Mouse (Mus musculus) MN1 (cell line): Measurements from ENCODE around the gene U2af1.
A peak's percentile ranks its signal among the peaks of the same experiment; 100 is the strongest.

Experiments
- DNase-seq: peaks from one replicate; pipeline ENCODE4 v3.0.0-alpha.2; 2016; ENCODE audit warnings: low spot score

The U2af1 gene

DNA sequence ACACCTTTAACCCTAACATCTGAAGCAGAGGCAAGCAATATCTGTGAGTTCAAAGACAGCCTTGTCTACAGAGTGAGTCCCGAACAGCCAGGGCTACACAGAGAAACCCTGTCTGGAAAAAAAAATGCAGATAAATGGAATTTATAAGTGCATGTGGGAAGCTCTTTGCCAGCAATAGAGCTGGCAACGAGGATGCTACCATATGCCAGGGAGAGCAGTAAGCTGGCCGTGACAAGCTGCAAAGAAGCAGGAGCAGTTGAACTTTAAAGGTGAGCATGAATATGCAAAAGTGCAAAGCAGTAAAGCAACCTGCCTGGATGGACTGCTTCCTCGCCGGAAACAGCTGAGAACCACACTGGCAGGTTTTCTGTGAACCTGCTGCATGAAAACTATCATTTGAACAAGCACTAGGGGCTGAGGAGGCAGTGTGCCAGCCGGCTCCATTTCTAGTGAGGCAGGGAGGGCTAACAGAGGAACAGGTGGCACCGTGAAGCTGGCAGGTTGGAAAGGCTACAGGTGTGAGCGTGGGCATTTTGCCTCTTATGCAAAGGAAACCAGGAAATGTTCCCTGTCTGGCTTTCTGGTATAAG lies 2.1 kb upstream of the U2af1 start:
- no peak for DNase-seq

DNA sequence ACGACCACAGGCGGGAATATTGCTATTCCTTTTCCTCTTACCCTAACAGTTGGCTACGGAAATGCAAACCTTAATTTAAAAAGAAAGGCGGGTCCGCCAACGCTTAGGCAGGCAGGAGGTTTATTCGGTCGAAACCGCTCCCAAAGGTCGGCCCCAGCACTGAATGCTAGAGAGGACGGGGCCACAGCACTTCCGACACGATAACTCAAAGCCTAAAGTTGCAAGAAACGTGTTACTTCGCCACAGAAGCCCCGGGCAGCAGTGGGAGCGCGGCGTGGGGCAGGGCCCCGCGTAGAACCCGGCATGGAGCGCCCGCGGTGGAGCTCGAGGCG lies 590 bp downstream of the U2af1 start:
- peak; percentile 32 for DNase-seq

DNA sequence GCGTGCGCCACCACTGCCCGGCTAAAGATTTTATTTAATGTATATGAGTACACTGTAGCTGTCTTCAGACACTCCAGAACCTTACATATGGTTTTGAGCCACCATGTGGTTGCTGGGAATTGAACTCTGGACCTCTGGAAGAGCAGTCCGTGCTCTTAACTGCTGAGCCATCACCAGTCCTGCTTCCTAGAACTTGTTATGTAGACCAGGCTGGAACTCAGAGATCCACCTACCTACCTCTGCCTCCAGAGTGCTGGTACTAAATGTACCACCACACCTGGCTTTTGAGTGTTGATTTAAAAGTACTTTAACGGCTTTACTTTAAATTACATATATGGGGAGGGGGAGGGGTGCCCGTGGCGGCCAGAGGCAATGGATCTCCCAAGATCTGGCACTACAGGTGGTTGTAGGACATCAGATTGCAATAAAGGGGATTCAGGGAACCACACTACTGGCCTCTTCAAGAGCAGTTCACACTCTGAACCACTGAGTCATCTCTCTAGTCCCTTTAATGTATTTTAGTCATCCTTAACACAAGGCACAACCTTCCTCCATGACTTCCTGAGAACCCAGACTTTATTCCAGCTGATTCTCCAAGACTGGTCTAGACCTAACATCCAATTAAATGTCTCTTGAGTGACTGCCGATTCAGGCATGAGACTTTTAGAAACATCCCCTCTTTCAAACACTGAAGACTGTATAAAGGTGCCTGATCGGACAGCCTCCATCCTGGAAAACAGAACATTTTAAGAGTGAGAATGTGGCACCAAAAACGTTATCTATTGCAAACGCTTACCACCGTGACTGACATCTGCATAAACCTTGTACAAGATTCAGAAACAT lies 1.3 kb downstream of the U2af1 start:
- DNase-seq, result peak; percentile 34

DNA sequence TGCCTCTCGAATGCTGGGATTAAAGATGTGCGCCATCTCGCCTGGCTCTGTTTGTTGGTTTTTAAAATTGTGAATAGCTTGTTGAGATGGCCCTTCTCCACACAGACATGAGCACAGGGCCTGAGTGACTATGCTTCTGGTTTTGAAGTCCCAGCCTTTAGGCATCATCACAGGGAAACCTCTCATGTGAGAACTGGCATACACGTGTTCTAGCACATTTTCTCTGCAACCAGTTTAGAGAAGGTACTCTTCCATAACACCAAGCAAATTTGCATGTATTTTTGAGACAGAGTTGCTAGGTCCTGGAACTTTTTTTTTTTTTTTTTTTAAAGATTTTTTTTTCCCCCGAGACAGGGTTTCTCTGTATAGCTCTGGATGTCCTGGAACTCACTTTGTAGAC lies 2.0 kb downstream of the U2af1 start:
- DNase-seq, result no peak

DNA sequence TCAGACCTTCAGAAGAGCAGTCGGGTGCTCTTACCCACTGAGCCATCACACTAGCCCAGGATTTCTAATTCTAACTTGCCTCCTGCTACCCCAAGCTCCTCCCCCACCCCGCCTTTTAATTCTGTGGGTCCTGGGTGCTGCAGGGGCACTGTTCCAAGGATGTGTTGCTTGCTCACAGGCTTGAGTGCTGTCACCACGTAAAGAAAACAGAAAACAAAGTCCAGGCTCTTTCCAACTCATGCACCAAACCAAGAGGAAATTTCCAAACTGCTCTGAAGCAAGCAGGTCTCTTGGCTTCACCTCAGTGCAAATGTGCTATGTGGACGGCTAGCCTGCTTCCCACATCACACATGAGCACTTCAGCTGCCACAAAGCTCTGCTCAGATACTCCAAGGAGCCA lies 3.3 kb downstream of the U2af1 start:
- DNase-seq, result peak; percentile 64

DNA sequence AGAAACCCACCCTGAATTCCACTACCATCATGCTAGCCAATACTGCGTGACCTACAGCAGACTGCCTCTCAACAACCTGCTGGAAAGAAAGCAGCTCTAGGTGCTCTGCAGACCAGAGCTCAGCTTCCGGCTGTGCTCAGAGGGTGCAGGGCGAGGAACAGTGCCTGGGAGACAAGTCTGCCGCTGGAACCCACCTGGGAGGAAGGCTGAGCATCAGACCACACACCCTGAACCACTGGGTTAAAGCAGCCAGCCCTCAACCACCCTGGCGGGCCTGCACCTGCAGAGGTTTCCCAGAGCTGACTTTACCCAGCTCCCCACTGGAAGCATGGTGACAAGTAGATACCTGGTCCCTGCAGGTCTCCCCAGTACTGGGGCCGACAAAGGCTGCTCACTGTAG lies 5.4 kb downstream of the U2af1 start:
- DNase-seq, result no peak

DNA sequence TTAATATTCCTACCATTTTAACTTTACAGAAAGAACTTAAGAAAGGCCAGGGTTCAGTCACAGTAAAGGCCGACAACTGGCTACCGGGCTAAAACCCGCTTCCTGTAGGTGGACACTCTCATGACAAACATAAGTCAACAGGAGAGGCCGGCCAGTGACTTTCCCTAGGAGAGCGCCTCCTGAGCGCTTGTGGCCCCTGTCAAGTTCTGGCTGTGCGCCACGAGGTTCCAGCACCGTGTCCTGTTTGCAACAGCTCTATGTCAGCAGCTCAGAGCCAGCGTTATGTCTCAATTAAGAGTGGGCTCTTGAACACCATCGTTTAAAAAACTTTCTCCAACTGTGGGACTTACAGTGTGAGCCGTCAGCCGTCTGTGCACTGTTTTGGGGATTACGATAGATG lies 6.5 kb downstream of the U2af1 start:
- DNase-seq, result no peak

DNA sequence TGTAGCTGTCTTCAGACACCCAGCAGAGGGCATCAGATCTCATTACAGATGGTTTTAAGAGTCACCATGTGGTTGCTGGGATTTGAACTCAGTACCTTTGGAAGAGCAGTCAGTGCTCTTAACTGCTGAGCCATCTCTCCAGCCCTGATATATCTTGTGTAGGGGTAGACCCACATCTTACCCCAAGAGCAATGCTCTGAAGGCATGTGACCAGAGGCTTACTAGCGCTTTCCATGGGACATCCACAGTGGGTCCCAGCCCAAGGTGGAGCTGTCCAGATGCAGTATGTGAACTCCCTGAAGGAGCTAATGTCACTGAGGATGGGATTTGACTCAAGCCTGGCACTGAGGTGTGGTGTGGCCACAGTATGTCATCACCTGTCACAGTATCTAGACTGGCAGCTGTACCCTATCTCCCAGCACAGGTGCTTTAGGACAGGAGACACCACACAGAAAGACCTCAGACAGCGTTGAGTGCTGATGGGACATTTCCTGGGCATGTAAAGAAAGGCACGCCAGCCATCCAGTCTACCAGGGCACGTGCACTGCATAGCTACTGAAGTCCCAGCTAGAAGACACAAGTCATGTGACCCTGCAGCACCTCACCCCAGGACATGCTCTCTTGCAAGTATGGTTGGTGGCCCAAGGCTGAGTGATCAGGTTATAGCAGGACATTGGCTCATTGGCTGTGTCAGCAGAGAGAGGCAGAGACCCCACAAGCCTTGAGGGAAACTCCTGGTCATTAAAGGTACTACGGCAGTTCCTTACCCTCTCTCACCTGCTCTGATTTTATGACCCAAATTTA lies 12.3 kb downstream of the U2af1 start:
- no peak for DNase-seq

DNA sequence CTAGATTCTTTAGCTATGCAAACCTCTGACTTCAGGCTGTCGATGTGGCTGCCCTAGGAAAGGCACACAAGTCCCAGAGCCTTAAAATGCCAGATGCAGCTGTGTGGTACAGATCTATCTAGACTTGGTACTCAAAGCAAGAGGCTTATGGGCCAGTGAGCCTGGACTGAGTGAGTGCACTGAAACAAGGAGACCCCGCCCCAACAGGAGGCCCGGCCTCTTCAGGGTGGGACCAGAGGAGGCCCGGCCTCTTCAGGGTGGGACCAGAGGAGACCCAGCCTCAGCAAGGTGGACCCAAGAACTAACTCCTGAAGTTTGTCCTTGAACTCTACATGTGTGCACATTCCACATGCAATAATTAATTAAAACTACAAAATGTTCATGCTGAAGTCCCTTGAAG lies 15.8 kb downstream of the U2af1 start:
- DNase-seq, result no peak

DNA sequence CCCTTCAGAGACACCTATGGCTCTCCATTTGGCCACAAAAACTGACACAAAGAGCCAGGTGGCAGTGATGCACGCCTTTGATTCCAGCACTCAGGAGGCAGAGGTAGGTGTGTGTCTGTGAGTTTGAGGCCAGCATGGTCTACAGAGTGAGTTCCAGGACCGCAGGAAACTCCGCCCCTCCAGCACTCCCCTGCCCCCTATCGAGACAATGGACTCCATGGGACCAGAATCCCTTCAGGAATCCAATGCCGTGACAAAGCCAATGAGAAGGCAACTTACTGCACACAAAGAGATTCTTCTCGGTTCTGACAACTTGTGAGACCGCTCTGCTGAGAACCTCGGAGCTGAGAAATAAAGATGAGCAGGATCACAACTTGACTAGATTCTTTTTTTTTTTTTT lies 16.4 kb downstream of the U2af1 start:
- DNase-seq, result no peak

DNA sequence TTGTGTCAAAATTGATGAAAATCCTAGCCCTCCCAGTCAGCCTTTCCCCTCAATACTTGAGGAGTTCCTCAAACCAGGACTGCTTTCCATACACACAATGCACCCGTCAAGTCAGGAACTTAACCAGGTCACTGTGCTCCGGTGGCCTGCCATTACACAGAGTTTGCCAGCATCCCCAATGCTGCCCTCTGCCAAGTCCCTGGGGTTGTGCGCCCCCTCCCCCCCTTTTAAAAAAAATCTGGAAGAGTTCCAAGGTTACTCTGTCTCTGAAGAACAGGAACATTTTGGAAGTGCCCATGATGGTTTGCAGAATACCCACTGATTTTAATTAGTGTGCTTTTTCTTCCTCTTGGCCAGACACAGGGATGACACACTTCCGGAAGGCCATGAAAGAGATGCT lies 19.0 kb downstream of the U2af1 start:
- DNase-seq, result peak; percentile 91

DNA sequence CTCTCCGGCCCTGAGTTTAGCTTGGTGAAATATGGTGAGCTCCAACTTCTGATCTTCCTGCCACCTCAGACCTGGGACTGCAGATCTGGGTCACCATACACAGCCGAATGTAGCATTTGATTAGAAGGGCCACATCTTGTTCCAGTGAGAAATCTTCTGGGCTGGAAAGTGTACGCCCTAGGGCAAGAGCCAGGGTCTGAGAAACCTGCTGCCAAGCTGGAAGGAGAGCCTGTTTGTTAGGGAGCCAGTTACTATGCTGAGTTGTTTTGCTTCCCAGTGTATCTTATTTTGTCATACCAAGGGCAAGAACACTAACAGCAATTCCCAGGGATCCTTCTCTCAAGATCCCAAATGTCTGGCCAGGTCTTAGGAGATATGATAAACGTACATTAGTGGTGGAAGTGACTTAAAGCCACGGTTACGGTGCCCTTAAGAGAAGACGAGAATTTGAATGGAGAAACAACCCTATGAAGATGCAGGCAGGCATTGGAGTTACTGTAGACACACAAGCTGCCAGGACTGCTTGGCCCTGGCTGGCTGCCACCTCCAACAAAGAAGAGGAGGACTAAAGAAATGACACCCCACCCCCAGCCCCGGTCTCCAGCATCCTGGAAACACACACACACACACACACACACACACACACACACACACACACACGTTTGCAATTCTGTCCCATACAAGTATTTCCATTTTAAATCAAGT lies 20.7 kb downstream of the U2af1 start:
- DNase-seq, result peak; percentile 61

DNA sequence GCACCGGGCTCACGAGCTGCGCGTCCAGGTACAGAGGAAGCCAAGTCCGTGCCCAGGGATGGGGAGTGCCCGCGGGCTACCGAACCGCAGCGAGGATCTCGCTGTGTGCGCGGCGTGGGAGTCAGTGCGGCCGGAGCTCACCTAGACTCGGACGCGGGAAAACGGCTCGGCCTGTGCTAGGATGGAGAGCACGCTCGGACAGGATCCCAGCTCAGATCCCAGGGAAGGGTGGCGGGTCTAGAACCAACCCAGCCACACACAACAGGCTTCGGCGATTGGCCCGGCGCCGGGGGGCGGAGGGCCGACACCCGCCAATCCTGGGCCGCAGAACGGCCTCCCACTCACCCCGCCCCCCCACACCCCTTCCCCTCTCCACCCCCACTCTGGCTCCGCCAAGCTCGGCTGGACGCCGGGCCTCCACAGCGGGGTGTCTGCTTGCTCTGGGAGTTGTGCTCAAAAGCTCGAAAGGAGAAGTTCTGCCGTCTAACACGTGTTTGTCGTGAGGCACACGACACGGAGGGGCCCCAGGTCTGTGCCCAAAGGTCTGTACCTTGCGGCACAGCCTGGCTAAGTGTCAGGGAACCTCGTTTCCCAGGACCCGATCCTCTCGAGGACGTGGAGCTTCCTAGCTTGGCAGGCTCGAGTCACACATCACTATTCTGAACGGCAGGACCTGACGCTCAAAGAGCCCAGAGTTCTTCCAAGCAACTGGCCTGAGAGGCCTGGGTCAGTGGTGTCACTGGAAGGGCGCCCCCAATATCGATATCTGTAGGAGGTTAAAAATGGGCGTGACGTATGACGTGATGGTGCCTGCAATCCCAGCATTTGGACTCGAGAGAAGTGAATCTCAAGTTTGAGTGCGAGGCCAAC lies 21.5 kb downstream of the U2af1 start, which contains the start of gene Cbs:
TSS of gene Cbs (minus strand) at position 297 of the 870 bp plus-strand sequence.
- peak; percentile 86 for DNase-seq

DNA sequence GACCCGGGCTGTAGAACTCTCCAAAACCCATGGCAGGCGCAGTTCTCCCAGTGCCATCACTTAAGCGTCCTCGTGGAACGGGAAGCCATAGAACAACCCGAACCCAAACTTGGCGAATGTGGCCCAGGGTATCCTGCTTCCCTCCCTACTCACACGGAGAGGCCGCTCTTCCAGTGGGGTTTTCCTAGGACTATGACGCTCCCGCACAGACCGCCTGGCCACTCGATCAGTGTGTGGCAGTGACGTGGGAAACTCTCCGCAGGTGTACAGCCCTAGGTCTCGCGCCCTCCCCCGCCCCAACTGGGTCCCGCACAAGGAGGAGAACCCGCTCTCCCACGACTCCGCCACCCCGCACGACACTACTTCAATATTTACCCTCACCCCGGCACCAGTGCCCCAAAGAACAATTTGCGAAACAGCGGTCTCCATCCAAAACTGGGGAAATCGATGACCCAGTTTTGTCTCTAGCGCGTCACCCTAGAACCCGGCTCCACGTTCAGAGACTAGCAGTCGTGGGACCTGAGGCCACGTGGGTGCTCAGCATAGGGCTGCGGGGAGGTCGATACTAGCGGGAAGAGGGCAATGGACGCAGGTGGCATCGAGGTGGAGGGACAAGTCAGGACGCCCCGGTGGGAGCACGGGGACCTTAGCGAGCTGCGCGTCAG lies 22.3 kb downstream of the U2af1 start:
- DNase-seq, result peak; percentile 21

DNA sequence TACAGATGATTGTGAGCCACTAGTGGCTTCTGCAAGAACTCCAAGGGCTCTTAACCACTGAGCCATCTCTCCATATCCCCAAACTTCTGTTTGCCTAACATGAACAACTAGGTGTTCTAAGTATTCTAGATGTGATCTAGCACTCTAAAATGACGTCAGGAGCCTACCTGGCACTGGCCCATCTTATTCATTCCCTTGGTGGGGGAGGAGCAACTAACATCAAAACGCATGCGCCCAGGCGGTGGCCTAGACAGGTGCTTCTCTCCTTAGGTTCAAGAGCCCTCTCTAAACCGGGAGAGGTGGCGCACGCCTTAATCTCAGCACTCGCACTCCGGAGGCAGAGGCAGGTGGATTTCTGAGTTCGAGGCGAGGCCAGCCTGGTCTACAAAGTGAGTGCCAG lies 22.9 kb downstream of the U2af1 start:
- peak; percentile 27 for DNase-seq

DNA sequence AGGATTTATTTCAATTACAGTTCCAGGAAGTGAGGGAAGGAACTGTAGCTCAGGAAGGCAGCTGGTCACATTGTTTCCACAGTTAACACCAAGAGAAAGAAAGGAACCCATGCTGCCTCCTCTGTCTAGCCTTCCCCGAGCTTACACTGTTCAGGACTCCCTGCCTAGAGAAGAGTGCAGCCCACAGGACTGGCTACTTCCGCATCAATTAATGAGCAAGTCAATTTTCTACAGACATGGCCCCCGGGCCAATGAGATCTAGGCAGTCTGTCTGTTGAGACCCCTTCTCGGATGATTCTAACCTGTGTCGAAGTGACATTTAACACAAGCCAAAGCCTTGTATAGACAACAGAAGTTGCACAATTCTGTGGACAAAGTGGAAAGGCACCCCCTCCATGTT lies 23.8 kb downstream of the U2af1 start:
- DNase-seq, result no peak

DNA sequence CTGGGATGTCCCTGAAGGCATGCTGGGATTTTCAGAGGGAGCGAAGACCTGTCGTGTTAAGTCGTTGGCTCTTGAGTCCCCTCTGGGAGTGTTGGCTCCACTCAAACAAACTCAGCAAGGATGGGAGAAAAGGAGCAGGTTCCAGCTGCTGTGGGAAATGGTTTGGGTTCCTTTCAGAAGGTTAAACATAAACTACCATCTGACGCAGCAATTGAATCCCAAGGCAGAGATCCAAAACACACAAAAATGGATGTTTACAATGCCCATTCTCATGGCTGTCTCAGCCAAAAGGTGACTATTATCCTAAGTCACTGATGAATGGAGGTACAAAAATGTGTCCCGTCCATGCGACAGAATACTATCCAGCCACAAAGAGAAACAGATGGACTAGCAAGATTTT lies 25.7 kb downstream of the U2af1 start:
- no peak for DNase-seq

DNA sequence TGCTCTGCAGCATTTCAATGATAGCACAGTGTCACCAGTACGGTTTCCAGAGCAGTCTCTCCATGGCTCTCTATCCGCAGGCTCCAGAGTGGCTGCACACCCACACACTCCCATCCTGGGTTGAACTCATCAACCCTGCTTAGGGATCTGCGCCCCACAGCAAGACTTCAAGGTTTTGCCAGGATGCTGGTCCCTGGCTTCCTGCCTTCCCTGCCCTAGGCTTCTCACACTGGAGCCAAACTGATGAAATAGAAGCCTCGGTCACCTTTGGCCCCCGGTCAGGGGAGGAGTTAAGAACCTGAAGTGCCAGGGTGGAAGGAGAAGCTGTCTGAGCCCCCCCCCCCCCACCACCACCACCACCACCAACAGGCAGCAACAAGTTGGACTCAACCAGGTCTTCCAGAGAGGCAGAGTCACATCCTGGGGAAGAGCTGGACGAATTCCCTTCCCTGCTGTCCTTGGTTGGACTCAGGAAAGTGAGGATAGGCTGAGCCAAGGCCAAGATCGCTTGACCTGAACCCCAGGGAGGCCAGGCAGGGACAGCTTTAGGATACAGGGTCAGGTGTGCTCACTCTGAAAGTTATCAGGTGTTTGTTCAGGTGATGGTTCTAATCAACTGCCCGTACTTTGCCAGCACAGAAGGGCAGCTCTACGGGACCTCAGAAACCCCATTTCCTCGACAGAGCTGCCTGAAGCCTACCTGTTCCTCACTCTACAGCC lies 27.5 kb downstream of the U2af1 start:
- no peak for DNase-seq

DNA sequence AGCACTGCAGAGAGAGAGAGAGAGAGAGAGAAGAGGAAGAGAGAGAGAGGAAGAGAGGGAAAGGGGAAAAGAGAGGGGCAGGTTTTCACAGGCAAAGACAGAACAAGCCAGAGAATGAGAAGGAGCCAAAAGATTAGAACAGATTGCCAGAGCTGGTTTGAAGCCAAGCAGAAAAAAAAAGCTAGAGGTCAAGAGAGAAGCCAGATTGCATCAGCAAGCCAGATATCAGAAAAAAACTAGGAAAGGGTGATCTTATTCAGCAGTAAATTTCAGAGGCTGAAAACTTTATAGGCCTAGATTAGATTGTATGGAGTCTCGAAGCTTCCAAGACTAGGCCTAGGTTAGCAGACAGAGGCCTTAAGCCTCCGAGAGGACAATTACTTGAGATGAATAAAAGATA lies 30.7 kb downstream of the U2af1 start:
- DNase-seq, result no peak

DNA sequence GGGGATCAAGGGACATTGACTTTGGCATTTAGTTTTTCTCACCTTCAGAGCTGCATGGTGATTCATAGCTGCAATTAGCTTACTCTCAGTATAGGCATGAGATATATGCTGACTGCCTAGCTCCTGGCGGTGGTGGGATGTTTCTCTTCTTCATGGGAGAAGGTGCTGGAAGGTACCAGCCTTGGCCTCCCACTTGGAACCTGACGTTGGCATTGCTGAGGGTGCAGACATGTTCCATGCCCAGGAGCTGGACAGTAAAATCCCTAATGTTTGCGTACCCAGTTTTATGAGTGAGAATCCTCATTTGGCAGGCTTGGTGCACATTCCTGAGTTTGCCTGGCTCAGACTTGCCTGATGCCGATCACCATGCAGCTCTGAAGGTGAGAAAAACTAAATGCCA lies 35.6 kb downstream of the U2af1 start:
- DNase-seq, result no peak
